Mouse (Mus musculus) layer of hippocampus, postnatal 25 days (tissue): Measurements from ENCODE around the gene Olfr412. TPM values are rescaled to one million over a fixed set of nuclear protein-coding genes. Genes with fewer than 3 reads are reported as not detected.

Source experiments
- DNase-seq, 2 experiments: peaks; one replicate each; pipeline ENCODE4 v3.0.0; 2022; ENCODE audit warnings: mixed read lengths in 2 of 2, low spot score in 1 of 2; ENCODE audit errors: extremely low spot score in 1 of 2
- total RNA-seq, 2 experiments: library from RNA; stranded (reverse); gene quantifications; 2 replicates each; pipeline ENCODE4 v1.2.3; 2021

The Olfr412 gene
- total RNA-seq = not detected

DNA sequence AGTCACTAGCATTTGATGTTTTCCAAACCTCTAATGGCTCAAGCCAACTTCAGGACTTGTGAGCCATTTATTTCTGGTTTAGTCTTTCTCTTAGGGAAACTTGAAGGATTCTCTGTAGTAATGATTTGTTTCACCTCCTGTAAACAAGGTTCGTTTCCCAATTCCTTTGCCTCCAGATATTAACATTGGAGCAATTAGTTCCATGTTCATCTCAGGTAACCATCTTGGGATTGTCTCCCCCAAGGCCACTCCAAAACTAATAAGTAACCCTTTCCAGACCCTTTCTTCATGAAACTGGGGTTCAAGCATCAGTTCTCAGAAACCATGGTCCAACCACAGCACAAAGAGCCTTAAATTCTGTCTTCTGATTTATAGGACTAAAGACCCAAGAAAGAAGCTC, at the start of gene Olfr412:
Olfr412 (plus strand) TSS at position 301 of the 400 bp plus-strand sequence.
- no peak for DNase-seq

DNA sequence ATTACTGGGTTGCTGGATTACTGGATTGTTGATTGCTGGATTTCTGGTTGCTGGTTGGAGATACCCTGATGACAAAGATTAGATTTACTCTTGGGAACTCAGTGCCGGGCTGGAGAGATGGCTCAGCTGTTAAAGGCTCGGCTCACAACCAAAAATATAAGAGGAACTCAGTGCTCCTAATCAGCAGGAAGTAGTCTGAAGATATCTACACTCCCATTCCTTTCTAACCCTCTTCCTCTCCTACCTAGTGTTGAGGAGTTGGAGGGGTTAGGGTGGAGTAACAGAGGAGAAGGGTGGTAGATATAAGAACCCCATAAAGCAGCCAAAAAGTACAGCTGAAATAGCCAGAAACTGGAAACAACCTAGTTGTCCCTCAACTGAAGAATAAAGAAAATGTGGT, 35.8 kb upstream of the Olfr412 start:
- no peak for DNase-seq

DNA sequence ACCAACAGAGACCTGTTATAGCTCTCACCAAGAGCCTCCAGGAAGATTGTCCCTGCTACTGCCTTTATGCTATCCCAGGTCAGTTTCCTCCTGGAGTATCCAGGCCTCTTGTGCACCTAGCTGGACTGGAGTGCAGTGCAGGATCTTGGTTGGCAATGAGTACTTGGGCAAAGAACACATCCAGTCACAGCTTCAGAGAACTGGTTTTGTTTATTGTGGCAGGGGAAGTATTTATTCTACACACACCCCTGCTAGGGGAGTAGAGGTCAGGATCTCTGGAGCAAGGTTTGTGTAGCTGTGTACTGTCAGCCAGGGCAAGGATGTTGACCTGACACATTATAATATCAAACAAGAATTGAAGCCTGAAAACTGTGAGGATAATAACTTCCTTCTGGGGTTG, 33.1 kb upstream of the Olfr412 start:
- DNase-seq = no peak

DNA sequence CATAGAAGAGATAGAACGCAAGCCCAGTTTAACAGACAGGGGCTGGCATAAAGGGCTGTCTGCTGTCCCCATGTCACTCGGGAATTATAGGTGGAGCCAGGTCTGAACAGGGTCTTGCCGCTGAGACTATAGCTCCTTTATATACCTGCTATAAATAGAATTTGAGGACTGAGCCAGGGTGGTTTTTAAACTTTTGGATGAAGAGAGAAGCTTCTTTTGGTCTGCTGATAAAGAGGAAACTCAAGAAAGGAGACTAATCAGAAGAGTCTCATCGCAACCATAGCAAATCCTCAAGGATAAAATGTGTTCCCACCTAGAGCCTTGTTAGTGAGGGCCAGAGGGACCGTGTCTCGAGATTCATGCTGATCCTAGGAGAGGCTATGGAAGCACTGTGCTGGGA, 23.9 kb upstream of the Olfr412 start, which contains the start of gene Olfr410:
Olfr410 (minus strand) TSS at position 101 of the 400 bp plus-strand sequence.
- DNase-seq = no peak

- no peak for DNase-seq
These were observed 9.3 kb upstream of the Olfr412 start, which contains the start of gene Olfr411 for GRCm38 (mm10) chr11:74352550-74352949. Gene Olfr411, minus strand, starts transcription at chr11:74352650.

- DNase-seq = peak; percentile 88 to 94
These were observed 9.7 kb downstream of the Olfr412 start for GRCm38 (mm10) chr11:74371393-74372100.

GRCm38 (mm10) chr11:74376847-74377246, 15.0 kb downstream of the Olfr412 start:
- DNase-seq = peak; percentile 49 to 71

GRCm38 (mm10) chr11:74379166-74379873, 17.5 kb downstream of the Olfr412 start:
- peak in 1 of 2 experiments; percentile 3 for DNase-seq

- DNase-seq = no peak
These were observed 23.8 kb downstream of the Olfr412 start for GRCm38 (mm10) chr11:74385674-74386073.

DNA sequence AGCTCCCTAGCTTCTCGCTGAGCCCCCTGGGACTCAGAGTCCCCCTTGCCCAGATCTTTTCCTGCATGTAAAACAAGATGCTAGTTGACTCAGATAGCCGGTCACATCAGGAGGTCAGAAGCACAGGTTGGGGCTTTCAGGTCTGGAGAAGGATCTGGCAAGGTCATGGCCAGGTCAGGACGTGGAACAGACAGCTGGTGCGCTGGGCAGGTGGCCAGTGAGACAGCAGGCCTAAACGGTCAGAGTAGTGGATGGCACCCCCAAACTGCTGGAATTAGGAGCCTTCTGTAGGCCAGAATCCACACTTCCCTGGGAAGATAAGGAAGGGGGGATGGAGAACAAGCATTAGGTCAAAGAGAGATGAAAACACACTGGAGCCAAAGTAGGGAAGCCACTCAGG, 25.3 kb downstream of the Olfr412 start:
- no peak for DNase-seq

- no peak for DNase-seq
These were observed 30.0 kb downstream of the Olfr412 start for GRCm38 (mm10) chr11:74391899-74392298.

DNA sequence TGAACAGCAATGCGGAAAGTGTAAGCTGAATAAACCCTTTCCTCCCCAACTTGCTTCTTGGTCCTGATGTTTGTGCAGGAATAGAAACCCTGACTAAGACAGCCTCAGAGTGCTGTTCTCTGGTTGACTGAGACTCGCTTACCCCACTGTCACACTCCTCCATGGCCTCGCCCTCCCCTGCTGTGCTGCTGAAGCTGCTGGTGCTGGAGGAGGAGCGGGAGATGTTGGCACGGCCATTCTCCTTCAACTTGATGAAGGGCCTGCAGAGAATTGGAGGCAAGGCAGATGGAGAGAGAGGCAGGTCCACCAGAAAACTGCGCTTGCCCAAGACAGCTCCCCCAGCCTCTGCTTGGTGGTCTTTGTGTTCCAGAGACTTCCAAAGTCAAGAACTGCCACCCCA, 31.0 kb downstream of the Olfr412 start:
- no peak for DNase-seq

- no peak for DNase-seq
These were observed 31.6 kb downstream of the Olfr412 start for GRCm38 (mm10) chr11:74393489-74393888.

DNA sequence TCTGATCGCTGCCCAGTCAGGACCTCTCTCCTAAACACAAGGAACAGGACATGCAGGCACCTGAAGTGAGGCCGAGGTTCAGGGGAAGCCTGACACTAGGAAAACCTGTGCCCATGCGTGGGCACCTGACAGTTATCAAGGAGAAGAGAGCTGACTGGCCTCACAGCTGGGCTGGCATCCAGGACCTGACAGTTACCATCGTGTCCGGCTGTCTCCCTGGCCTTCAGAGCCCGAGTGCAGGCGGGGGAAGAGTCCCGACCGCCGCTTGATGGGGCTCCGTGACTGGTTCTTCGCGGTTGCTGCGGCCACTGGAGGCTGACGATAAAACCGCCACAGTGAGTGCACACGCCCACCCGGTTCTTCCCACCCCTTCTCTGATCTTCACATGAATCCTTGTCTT, 33.7 kb downstream of the Olfr412 start:
- no peak for DNase-seq

DNA sequence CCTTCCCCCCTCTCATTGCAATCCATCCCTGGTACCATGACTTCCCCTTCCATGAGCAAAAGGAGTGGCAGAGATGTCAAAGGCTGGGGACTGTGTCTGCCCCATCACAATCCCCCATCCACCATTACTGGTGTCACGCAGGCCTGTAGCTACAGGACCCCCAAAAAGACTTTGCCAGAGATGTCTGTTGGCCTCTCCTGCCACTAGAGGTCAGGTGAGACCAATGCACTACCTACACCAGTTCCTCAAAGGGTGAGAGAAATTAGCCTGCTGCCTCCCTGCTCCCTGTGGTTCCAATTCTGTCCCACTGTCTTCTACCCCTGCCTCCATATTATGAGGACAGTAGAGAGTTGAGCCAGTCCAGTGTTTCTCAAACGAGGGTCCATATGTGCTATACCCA, 40.3 kb downstream of the Olfr412 start:
- no peak for DNase-seq

DNA sequence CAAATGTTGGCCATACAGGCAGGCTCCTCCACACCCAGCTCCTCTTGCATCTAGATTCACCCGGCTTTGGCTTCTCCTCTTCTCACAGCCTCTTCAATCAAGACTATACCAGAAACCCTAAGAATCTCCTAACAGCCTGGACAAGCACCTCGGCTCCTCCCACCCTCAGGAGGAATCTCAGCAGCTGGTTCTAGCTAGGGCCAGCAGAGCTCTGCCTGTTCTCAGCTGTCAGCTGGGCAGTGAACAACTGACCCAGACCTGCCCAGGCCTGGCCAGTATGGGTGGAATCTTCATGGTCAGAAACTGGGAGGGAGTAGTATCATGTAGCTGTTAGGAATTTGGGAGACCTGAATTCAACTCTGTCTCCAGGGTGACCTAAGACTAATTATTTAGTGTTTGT, 42.3 kb downstream of the Olfr412 start:
- no peak for DNase-seq

DNA sequence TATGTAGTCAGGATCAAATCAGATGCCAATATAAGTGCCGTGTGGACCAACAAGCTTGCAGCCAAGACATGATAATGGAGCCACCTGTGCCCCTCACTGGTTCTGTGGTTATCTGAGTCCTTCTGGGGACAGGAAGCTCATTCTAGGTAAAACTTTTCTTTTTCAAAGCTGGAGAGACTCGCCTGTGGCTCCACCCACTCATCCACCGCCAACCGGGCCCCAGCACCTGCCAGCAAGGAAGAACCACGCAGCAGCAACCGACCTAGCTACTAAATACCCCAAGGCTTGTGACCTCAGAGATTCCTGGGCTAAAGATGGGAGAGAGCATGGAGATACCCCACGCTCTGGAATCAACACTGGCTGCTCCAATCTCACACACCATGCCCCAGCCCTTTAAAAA, 43.3 kb downstream of the Olfr412 start:
- DNase-seq = no peak

DNA sequence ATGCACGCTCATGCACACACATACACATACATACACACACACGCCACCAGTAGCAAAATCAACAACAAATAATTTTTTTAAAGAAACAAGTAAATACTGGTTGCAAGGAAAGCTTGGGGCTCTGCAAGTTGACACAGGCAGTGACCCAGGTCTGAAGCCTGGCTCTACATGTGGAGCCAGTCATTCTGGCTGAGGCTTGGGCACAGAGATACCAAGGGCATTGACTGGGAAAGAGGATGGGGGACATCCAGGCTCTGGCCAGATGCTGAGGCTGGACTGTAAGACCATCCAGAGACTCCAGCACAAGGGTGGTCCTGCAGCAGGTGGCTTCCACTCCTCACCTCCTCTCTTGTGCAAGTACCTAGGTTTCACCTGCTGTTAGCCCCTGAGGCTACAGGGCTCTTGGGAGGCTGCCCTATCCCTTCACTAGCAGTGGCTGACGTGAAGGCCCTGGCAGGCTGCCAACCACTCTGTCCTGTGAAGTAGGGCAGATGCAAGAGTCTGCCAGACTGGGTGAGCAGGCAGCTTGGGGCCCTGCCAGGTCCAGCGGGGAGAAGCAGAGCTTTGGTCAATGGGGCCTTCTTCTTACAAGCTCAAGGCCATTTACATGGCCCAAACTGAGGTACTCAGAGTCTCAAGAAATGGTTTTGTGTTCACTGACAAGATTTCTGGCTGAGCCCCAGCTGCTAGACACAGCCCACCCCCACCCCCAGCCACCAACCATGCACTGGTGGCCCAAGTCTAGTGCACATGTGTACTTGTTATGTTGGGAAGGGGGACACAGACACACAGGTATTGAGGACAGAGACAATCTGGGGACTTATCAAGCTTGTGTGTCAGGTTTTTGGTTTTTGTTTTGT, 46.9 kb downstream of the Olfr412 start:
- peak; percentile 72 to 88 for DNase-seq

GRCm38 (mm10) chr11:74409447-74409754, 47.5 kb downstream of the Olfr412 start:
- no peak for DNase-seq

GRCm38 (mm10) chr11:74409757-74410174, 47.9 kb downstream of the Olfr412 start:
- no peak for DNase-seq

DNA sequence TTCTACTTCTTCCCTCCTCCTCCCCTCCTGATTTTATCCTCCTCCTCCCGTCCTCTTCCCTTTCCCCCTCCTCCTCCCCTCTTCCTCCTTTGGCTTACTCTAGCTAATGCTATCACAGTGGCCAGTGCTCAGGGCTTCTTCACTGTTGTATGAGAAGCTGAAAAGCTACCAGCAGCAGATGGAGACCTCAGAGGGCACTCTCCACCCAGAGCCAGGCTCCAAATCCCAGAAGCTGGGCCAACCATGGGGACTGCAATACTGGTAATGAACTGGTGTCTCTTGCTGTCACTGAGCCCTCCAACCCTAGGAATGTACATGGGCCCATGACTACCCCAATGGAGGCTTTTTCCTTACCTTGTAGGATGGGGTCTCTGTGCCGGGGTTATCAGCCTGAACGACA, 50.1 kb downstream of the Olfr412 start:
- no peak for DNase-seq
